Mouse (Mus musculus): ENCODE data around the gene Cep41.

The Cep41 gene

DNA sequence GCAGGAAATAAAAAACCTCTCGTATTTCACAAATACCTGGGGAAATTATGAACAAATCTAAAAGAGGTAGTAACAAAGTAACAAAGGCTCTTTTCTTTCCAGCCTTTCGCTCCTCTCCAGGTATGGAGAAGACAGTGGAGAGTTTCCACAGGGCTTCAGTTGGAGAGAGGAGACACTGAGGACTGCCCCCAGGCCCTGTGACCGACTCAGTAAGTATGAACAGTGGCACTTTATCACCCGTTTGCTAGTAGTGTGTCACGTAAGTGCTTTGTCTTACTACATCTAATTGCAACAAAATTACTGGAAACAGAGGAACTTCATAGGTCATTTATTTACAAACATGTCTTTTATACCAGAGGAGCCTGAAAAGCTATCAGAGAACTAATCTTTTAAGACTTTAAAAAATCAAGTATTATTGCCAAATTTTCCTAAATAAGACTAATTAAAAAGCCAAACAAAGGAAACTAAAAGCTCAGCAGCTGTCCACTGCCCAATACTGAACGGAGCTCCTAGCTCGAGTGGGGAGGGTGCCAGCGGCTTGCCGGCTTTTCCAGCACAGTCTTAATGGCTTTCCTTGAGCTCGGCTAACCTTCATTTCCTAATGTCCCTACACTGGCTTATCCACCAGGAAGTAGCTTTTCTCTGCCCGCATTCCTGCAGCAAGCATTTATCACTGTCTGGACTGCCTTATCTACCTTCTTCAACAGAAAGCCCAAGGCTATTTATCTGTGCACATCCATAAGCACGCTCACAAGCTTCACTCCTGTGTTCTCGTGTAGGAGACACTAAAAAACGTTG, 19.6 kb downstream of the Cep41 start:
- ATAC-seq (ENCODE audit: low TSS enrichment): no peak

- no peak for ATAC-seq (ENCODE audit: low TSS enrichment)
Observed at GRCm38 (mm10) chr6:30671696-30672095, 21.9 kb downstream of the Cep41 start.

GRCm38 (mm10) chr6:30667585-30667984, 26.0 kb downstream of the Cep41 start:
- ATAC-seq (ENCODE audit: low TSS enrichment): no peak

- ATAC-seq (ENCODE audit: low TSS enrichment): no peak
Observed at GRCm38 (mm10) chr6:30666043-30666442, 27.5 kb downstream of the Cep41 start.

- no peak for ATAC-seq (ENCODE audit: low TSS enrichment)
Observed at GRCm38 (mm10) chr6:30665296-30665695, 28.3 kb downstream of the Cep41 start.

DNA sequence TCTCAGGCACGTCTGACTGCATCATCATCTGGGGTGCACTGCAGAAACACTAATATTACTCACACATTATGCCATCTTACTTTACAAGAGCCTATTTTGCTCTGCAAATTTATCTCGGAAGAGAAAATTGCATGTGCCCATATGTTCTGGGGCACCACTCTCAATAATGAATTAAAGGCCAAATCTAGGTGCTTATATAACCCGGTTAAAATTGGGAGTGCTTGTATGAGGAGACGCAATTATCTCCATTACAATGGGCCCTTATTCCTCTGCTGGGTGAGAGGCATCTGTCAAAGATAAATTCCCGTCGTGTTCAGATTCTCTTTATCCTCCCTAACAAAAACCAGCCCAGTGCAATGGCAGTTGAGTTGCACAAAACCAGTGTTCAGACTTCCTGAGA, 28.8 kb downstream of the Cep41 start:
- ATAC-seq (ENCODE audit: low TSS enrichment): 0 out of 2 replicates have a peak, but pooled peaks have one; percentile 47

DNA sequence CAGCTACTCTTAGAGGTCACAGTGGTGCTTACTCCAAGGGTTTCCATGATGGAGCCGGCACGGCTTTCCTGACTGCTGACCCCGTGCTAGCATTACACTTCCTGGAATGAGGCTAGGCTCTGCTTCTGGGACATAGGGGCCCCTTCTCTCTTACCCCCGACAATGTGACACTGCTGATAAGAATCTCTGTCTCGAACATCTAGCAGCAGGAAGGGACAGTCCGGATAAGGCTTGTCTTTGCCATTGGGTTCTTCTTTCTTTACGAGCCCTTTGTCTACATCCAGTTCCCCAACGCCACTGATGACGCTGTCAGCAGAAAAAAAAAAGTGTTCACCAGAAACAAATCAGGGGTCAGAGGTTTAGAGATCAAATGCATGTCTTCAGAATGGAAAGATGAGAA, 34.9 kb downstream of the Cep41 start:
- ATAC-seq (ENCODE audit: low TSS enrichment): no peak

DNA sequence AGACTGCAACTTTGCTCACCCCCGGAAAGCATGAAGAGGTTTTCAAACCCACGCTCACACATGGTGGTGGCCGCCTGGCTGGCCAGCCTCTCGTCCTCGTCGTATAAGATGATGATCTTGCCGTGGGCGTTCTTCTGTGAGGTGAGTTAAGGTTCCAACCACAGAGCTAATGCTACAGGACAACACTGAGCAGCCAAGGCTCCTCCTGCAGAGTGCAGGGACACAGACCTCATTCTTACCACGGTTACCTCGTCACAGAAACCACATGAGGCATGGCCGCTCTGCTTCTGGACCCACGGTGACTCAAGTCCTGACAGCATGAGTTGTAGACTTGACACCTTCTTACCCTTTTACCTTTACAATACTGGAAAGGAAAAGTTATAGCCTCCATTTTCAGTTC, 36.3 kb downstream of the Cep41 start:
- peak; percentile 50; the same call in 1 of the 2 replicates for ATAC-seq (ENCODE audit: low TSS enrichment)

DNA sequence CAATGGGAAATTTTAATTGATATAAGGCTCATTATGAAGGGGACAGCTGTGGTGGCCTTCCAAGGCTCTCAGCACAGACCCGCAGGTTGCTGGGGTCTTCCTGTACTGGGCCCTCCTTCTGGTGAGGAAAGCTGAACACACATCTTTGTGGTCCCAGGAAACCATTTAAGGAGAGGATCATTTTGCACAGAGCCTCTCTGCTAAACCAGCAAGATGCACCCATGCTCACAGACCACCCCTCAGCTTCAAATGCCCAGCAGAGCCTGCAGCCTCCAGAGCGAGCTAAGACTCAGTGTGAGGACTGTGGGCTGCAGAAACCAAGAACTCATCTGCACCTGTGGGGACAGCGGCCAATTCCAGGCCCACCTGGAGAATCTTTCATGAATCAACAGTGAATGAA, 38.6 kb downstream of the Cep41 start:
- no peak for ATAC-seq (ENCODE audit: low TSS enrichment)

- no peak for ATAC-seq (ENCODE audit: low TSS enrichment)
Observed at GRCm38 (mm10) chr6:30654402-30654859, 39.1 kb downstream of the Cep41 start.

GRCm38 (mm10) chr6:30653518-30653917, 40.0 kb downstream of the Cep41 start:
- no peak for ATAC-seq (ENCODE audit: low TSS enrichment)

- no peak for ATAC-seq (ENCODE audit: low TSS enrichment)
Observed at GRCm38 (mm10) chr6:30652425-30653188, 40.9 kb downstream of the Cep41 start.

- ATAC-seq (ENCODE audit: low TSS enrichment): peak; percentile 91
Observed at GRCm38 (mm10) chr6:30649651-30650296, 43.8 kb downstream of the Cep41 start.

GRCm38 (mm10) chr6:30645379-30645778, 48.2 kb downstream of the Cep41 start:
- no peak for ATAC-seq (ENCODE audit: low TSS enrichment)

DNA sequence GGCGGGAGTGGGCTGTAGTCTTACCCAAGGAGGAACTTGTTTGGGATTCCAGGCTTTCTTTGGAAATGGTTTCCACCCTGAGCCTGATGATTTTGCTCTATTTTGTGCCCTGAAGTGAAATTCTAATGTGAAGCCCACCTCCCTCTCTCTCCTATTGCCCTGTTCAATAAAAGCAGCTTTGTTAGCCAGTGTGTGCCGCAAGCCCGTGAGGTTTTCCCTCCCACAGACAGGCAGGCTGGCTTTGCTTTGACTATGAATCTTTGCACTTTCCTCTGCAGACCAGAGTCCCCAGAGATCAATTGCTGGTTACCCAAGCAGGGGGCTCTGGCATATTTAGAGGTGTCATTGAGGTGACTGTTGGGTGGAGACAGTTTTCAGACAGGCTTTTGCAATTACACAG, 49.1 kb downstream of the Cep41 start:
- ATAC-seq (ENCODE audit: low TSS enrichment): no peak

DNA sequence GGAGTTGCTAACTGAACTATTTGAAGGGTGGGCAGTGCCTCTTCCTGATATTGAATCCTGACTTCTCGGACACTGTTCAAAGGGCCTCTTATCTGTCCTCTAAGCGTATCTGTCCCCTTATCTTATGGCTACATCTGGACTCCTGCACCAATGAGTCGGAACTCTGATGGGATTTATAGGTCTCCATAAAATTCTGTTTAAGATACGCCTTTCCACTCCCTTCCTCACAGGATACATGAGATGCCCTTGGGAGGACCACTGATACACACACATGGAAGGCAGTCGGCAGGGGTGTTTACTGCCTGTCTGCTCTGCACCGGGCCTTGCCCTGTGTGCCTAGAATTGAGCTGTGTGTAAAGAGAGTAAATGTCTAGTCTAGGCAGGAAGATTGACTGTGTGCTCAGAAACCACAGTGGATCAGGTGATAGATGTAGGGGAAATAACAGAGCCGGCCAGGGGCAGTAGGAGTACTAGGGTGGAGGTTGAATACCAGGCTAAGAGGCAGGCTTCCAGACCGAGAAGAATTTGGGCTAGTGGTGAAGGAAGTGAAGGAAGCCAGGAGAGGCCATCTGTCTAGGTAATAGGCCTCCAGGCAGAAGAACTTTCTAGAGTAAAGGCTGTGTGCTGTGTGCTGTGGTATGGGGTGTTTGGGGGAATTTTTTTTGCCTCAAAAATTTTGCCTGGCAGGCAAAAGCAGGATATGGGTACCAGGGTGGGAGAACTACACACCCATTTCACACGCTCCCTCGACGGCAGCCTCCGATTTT, 49.7 kb downstream of the Cep41 start:
- ATAC-seq (ENCODE audit: low TSS enrichment): no peak

DNA sequence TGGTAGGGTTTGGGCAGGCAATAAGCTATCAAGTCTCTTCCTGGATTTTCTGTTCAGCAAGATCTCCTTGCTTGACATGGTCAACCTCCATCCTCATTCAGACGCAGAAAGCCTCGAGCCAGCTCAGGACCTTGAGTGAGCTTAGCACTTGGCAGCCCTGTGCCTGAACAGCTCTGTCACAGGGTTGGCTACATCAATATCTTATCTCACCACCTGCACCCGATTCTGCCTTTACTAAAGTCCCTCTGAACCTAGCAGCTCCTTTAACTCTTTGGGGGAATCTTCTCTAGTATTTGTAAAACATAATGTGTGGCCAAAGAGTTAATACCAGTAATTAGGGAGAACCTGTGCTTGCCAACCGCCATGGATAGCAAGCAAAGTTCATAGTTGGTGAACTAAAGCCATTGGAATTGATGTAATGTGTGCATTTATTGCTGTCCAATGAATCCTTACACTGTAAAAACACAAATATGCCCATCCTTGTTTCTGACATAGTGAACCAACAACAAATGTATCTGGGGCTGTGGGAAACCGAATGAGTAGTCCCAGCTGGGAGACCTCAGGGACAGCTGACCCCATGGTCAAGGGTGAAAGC, 54.8 kb downstream of the Cep41 start, which contains the start of gene Cpa1:
TSS of gene Cpa1 (plus strand) at position 545 of the 595 bp plus-strand sequence.
- no peak for ATAC-seq (ENCODE audit: low TSS enrichment)

DNA sequence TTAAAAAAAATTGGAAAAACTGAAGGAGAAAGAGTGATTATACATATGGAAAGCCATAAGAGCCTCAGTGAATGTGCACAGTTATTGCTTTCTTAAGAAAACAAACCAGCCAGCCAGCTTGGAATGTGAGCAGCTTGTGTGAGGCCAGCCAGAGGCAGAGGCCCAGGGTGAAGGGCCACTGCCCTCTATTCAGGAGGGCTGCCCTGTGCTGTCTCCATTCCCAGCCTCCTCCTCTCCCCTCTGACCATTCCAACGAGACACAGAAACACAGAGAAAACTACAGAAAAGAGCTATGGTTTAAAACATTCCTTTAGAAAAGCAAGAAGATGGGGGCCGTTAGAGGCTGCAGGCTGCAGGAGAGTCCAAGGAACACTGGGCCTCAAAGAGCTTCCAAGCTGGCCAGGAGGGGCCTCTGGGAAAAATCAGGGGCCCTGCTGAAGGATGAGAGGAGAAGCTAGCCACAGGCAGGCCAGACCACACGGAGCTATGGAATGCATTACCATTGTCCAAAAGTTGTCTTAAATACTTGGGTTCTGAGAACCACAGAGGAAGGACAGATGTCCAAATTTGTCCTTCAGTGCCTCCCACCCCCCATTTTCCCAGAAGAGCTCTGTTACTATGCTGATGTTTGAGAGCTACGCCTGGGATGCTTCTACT, 57.2 kb downstream of the Cep41 start:
- no peak for ATAC-seq (ENCODE audit: low TSS enrichment)

DNA sequence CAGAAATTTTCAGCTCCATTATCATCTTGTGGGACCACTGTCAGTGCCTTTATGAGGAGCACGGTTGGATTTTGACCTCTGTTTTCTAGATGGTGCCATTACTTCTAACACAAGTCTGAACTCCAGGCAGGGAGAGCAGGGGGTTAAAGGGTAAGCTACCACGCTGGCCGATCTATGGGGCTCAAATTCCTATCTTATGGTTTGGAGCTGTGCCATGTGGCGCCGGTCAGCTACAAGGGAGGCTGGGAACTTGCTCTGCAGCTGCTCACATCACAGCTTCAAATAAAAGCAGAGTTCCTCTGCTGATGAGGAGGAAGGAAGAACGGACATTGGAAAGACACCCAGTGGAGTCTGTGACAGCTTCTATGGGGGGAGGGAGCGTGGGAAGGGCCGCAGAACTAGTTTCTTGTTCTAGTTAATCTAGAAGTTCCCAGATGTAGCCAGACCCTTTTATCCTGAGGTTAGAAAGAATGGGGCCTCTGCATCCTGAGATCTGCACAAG, 58.1 kb downstream of the Cep41 start:
- no peak for ATAC-seq (ENCODE audit: low TSS enrichment)

GRCm38 (mm10) chr6:30629989-30630388, 63.6 kb downstream of the Cep41 start:
- no peak for ATAC-seq (ENCODE audit: low TSS enrichment)
